Mouse (Mus musculus): Measurements from ENCODE around the gene Klk5.

DNA sequence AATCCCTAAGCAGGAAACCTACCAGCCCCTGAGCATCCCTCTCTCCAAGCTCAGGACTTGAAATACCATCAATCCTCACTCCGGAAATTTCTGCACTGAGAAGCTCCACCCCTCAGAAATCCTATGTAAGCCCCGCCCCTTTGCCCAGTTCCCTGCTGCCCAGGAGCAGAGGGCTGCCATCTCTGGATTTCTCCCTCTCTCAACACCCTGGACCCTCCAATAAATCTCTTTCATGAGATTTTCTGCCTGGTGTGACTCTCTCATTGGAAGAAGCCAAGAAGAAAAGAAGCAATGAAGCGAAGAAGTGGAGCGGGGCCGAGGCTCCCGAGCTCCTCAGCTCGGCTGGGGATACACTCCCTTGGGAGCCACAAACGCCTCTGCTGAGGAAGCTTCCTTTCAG, 18.6 kb downstream of the Klk5 start:
- TF ChIP-seq GATA1 (IDR thresholded peaks at IDR 0.05; ENCODE audit: borderline replicate concordance, low read length): no peak
- TF ChIP-seq FLI1 (IDR thresholded peaks at IDR 0.05; ENCODE audit: low read length): no peak

Data from megakaryocyte, embryonic 14.5 days (primary cell).